Mouse (Mus musculus) stomach, postnatal 0 days (tissue): ENCODE results near the gene Cacybp. TPM values are rescaled to one million over a fixed set of nuclear protein-coding genes. Genes with fewer than 3 reads are reported as not detected.

Source experiments
- ATAC-seq: fragments of 200-750 bp; cut with Nextera tagmentation; 2 replicates; pipeline ENCODE4 v1.8.0; 2017; ENCODE audit not compliant: low FRiP score, low TSS enrichment
- DNase-seq: peaks from one replicate; pipeline ENCODE4 v3.0.0-alpha.2; 2016; ENCODE audit warnings: low spot score
- H3K27ac ChIP-seq: fragments of 300-500 bp; sonication (generic); replicated peaks from 2 replicates; pipeline ENCODE4 v1.5.1; 2014; ENCODE audit warnings: mild to moderate bottlenecking, control low read depth
- H3K27me3 ChIP-seq: fragments of 300-500 bp; sonication (generic); 2 replicates; pipeline ENCODE4 v1.6.1; 2014; ENCODE audit warnings: low read length; ENCODE audit not compliant: control insufficient read depth, insufficient read depth
- H3K36me3 ChIP-seq: fragments of 300-500 bp; sonication (generic); 2 replicates; pipeline ENCODE4 v1.6.1; 2014; ENCODE audit warnings: low read length, mixed read lengths; ENCODE audit not compliant: control insufficient read depth, insufficient read depth
- H3K4me1 ChIP-seq: fragments of 300-500 bp; sonication (generic); replicated peaks from 2 replicates; pipeline ENCODE4 v1.6.1; 2014; ENCODE audit warnings: antibody characterized with exemption; ENCODE audit not compliant: control insufficient read depth, insufficient read depth
- H3K4me2 ChIP-seq: fragments of 300-500 bp; sonication (generic); replicated peaks from 2 replicates; pipeline ENCODE4 v1.6.1; 2014; ENCODE audit warnings: low read depth, mild to moderate bottlenecking, control low read depth, moderate library complexity
- H3K4me3 ChIP-seq: fragments of 300-500 bp; sonication (generic); 2 replicates; pipeline ENCODE4 v1.5.1; 2014; ENCODE audit warnings: low read depth, low read length, control low read depth
- H3K9ac ChIP-seq: fragments of 300-500 bp; sonication (generic); 2 replicates; pipeline ENCODE4 v1.6.1; 2014; ENCODE audit warnings: mild to moderate bottlenecking, low read length, control low read depth, mixed read lengths
- H3K9me3 ChIP-seq: fragments of 300-500 bp; sonication (generic); 2 replicates; pipeline ENCODE4 v1.6.1; 2016; ENCODE audit warnings: low read length; ENCODE audit not compliant: control insufficient read depth
- CTCF ChIP-seq: IDR thresholded peaks from 2 replicates; pipeline ENCODE4 v1.5.1; 2016; ENCODE audit warnings: antibody characterized with exemption, low read depth, mild to moderate bottlenecking, moderate library complexity
- EP300 ChIP-seq: optimal IDR thresholded peaks from 2 replicates; pipeline ENCODE3; 2016; ENCODE audit warnings: antibody characterized with exemption
- WGBS: fragments of 180-500 bp; shearing (Covaris S2); extraction: QIAGEN DNeasy Blood & Tissue Kit; methylation state at CpG from one replicate; pipeline ENCODE4 v1.1.7; 2014; 5-methylcytosine and 5-hydroxymethylcytosine counted together
- polyA plus RNA-seq: library from polyadenylated mRNA; unstranded; fragments of >200 nt; fragmentation: Nextera tagmentation; extraction: Ambion mirVana; gene quantifications from 2 replicates; pipeline ENCODE4 v1.2.1, GENCODE M21; 2015

The Cacybp gene
- polyA plus RNA-seq, 1 experiment from 2014 or later, result 119 TPM

- Histone ChIP-seq H3K4me2 (peak within 1 kb of the TSS; percentile 79), H3K9ac (peak within 1 kb of the TSS; percentile 94), H3K36me3 (no peaks in the 10 kb centered on the region), H3K4me3 (peak within 1 kb of the TSS; percentile 89), H3K9me3 (no peaks in the 10 kb centered on the region), H3K27me3 (no peaks in the 10 kb centered on the region), H3K27ac (peak within 1 kb of the TSS; percentile 91), H3K4me1 (no peaks in the 10 kb centered on the region)
- ATAC-seq (peak; percentile 99), DNase-seq (peak; percentile 99)
- TF ChIP-seq EP300 (no peak), CTCF (peak; percentile 94)
- 6% methylated on average over 31 of the region's 31 CpGs for WGBS
Measured at GRCm38 (mm10) chr1:160194529-160195336, 17.9 kb downstream of the Cacybp start, which contains the start of gene Mrps14. TSS of gene Mrps14 (plus strand) at chr1:160195215.

GRCm38 (mm10) chr1:160184506-160184905 lies 28.2 kb downstream of the Cacybp start:
- no peaks in the 10 kb centered on the region for H3K9me3 ChIP-seq
- TF ChIP-seq EP300, result no peak
- peak; percentile 92 for TF ChIP-seq CTCF
- H3K4me2 ChIP-seq, result no peak overlapping the region
- ATAC-seq (peak; percentile 81; the same call in 1 of the 2 replicates), DNase-seq (peak; percentile 75)
- no peak overlapping the region for H3K9ac ChIP-seq
- H3K27me3 ChIP-seq, result no peaks in the 10 kb centered on the region
- H3K4me1 ChIP-seq, result no peaks in the 10 kb centered on the region
- WGBS, result 9% methylated on average over 5 of the region's 5 CpGs
- H3K27ac ChIP-seq, result no peak overlapping the region
- no peak overlapping the region for H3K4me3 ChIP-seq
- no peaks in the 10 kb centered on the region for H3K36me3 ChIP-seq

- H3K9ac ChIP-seq, result no peak overlapping the region
- no peaks in the 10 kb centered on the region for H3K9me3 ChIP-seq
- H3K4me1 ChIP-seq, result no peaks in the 10 kb centered on the region
- H3K4me2 ChIP-seq, result no peak overlapping the region
- no peaks in the 10 kb centered on the region for H3K36me3 ChIP-seq
- WGBS, result 45% methylated on average over 4 of the region's 4 CpGs
- no peaks in the 10 kb centered on the region for H3K27me3 ChIP-seq
- H3K27ac ChIP-seq, result no peak overlapping the region
- TF ChIP-seq CTCF (no peak), EP300 (no peak)
- no peak overlapping the region for H3K4me3 ChIP-seq
- ATAC-seq, result peak; percentile 78
- peak; percentile 51 for DNase-seq
Measured at GRCm38 (mm10) chr1:160181216-160181615, 31.5 kb downstream of the Cacybp start.

- no peak for ATAC-seq
- H3K4me3 ChIP-seq, result no peak overlapping the region
- TF ChIP-seq CTCF, result no peak
- no peak for TF ChIP-seq EP300
- H3K27me3 ChIP-seq, result no peaks in the 10 kb centered on the region
- no peaks in the 10 kb centered on the region for H3K36me3 ChIP-seq
- no peaks in the 10 kb centered on the region for H3K9me3 ChIP-seq
- no peak overlapping the region for H3K4me2 ChIP-seq
- H3K9ac ChIP-seq, result no peak overlapping the region
- no peak for DNase-seq
- no peak overlapping the region for H3K27ac ChIP-seq
- H3K4me1 ChIP-seq, result no peaks in the 10 kb centered on the region
- WGBS, result 72% methylated on average over 8 of the region's 8 CpGs
Measured at GRCm38 (mm10) chr1:160176903-160177302, 35.8 kb downstream of the Cacybp start.

- WGBS, result 65% methylated on average over 3 of the region's 5 CpGs
- Histone ChIP-seq H3K27me3 (no peaks in the 10 kb centered on the region), H3K4me2 (no peak overlapping the region), H3K27ac (no peak overlapping the region), H3K9ac (no peak overlapping the region), H3K36me3 (no peaks in the 10 kb centered on the region), H3K4me1 (no peaks in the 10 kb centered on the region), H3K4me3 (no peak overlapping the region), H3K9me3 (no peaks in the 10 kb centered on the region)
- TF ChIP-seq CTCF, result no peak
- no peak for TF ChIP-seq EP300
- DNase-seq (no peak), ATAC-seq (no peak)
Measured at GRCm38 (mm10) chr1:160166600-160166999, 46.1 kb downstream of the Cacybp start.

- Histone ChIP-seq H3K27me3 (no peaks in the 10 kb centered on the region), H3K9me3 (no peaks in the 10 kb centered on the region), H3K27ac (no peak overlapping the region), H3K4me3 (no peak overlapping the region), H3K9ac (no peak overlapping the region), H3K4me1 (no peaks in the 10 kb centered on the region; the same call in 1 of the 2 replicates), H3K36me3 (no peaks in the 10 kb centered on the region), H3K4me2 (no peak overlapping the region)
- TF ChIP-seq EP300 (no peak), CTCF (no peak)
- WGBS, result 91% methylated on average over 2 of the region's 2 CpGs
- DNase-seq (no peak), ATAC-seq (no peak)
Measured at GRCm38 (mm10) chr1:160158190-160158589, 54.5 kb downstream of the Cacybp start.
